Mouse (Mus musculus) small intestine, adult 2 months (tissue): ENCODE results near the gene Casp8ap2. TPM values are rescaled to one million over a fixed set of nuclear protein-coding genes. Genes with fewer than 3 reads are reported as not detected.
A peak's percentile ranks its signal among the peaks of the same experiment; 100 is the strongest.

Experiments
- H3K27ac ChIP-seq: fragments of 200-500 bp; 2 replicates; pipeline ENCODE4 v1.5.1; 2012; ENCODE audit warnings: low read depth, low read length, control low read depth, inconsistent platforms; ENCODE audit not compliant: insufficient read depth
- H3K27me3 ChIP-seq: fragments of 200-500 bp; 2 replicates; pipeline ENCODE4 v1.6.1; 2012; ENCODE audit warnings: mild to moderate bottlenecking, moderate library complexity, low read length, inconsistent platforms; ENCODE audit not compliant: control insufficient read depth, insufficient read depth
- H3K36me3 ChIP-seq: fragments of 200-500 bp; 2 replicates; pipeline ENCODE4 v1.6.1; 2012; ENCODE audit warnings: mild to moderate bottlenecking, low read length, control low read depth, inconsistent platforms; ENCODE audit not compliant: control insufficient read depth, insufficient read depth
- H3K4me1 ChIP-seq: fragments of 200-500 bp; 2 replicates; pipeline ENCODE4 v1.6.1; 2012; ENCODE audit warnings: low read length, inconsistent platforms, mixed read lengths; ENCODE audit not compliant: control insufficient read depth, insufficient read depth, insufficient read length
- H3K4me3 ChIP-seq: fragments of 200-500 bp; 2 replicates; pipeline ENCODE4 v1.5.1; 2012; ENCODE audit warnings: low read depth, mild to moderate bottlenecking, control low read depth, inconsistent platforms, low read length, moderate library complexity
- CTCF ChIP-seq: fragments of 200-500 bp; IDR thresholded peaks from 2 replicates; pipeline ENCODE4 v1.5.1; 2012; ENCODE audit warnings: low read depth, mild to moderate bottlenecking, control low read depth, inconsistent platforms, low read length, moderate library complexity, mixed read lengths; ENCODE audit not compliant: insufficient replicate concordance, insufficient read length; ENCODE audit errors: extremely low read depth
- POLR2A ChIP-seq: fragments of 200-500 bp; IDR thresholded peaks from 2 replicates; pipeline ENCODE4 v1.6.1; 2012; ENCODE audit warnings: low read depth, mild to moderate bottlenecking, control low read depth, inconsistent platforms, low read length, moderate library complexity
- WGBS: fragments of 180-500 bp; shearing (Covaris S2); methylation state at CpG from one replicate; pipeline ENCODE4 v1.1.7; 2018; 5-methylcytosine and 5-hydroxymethylcytosine counted together
- polyA plus RNA-seq: library from polyadenylated mRNA; depleted of rRNA; stranded (reverse); fragments of >200 nt; gene quantifications from 2 replicates; pipeline ENCODE4 v1.2.3, GENCODE M21; 2012

The Casp8ap2 gene
- polyA plus RNA-seq, 1 experiment = 1.6 TPM

GRCm38 (mm10) chr4:32574604-32575003 is 40.6 kb upstream of the Casp8ap2 start:
- Histone ChIP-seq H3K4me3 (no peak overlapping the region), H3K27me3 (no peaks in the 10 kb centered on the region), H3K27ac (no peak overlapping the region), H3K36me3 (no peaks in the 10 kb centered on the region), H3K4me1 (no peaks in the 10 kb centered on the region)
- TF ChIP-seq CTCF = no peak
- no peak for TF ChIP-seq POLR2A
- WGBS = 89% methylated on average over 1 of the region's 1 CpGs

DNA sequence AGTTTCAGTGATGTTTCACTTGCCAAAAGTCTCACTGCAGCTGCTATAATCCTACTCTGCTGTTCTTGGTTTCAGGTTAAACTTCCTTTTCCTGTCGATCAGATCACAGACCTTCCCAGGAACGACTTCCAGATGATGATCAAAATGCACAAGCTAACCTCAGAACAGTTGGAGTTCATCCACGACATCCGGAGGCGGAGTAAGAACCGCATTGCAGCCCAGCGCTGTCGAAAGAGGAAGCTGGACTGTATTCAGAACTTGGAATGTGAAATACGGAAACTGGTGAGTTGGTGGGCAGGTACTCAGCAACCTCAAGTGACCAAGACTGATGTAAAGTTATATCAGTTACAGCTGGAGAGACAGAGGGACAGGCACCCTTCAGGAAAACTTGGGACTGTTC is 40.1 kb upstream of the Casp8ap2 start:
- no peaks in the 10 kb centered on the region; the same call in 1 of the 2 replicates for H3K36me3 ChIP-seq
- H3K4me3 ChIP-seq = no peak overlapping the region
- H3K4me1 ChIP-seq = no peaks in the 10 kb centered on the region
- TF ChIP-seq CTCF (no peak), POLR2A (no peak)
- H3K27ac ChIP-seq = no peak overlapping the region
- no peaks in the 10 kb centered on the region for H3K27me3 ChIP-seq
- 65% methylated on average over 9 of the region's 9 CpGs for WGBS

DNA sequence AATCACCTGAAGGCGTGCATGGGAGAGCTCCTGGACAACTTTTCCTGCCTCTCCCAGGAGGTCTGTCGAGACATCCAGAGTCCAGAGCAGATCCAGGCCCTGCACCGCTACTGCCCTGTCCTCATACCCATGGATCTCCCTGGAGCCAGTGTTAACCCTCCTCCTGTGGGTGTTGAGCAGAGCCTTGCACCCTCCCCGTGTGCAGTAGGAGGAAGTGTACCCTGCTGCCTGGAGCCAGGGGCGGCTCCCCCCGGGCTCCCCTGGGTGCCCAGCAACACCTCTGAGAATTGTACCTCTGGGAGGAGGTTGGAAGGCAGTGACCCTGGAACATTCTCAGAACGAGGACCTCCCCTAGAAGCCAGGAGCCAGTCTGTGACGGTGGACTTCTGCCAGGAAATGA is 35.4 kb upstream of the Casp8ap2 start:
- Histone ChIP-seq H3K27me3 (no peaks in the 10 kb centered on the region), H3K36me3 (no peaks in the 10 kb centered on the region; the same call in 1 of the 2 replicates), H3K4me3 (no peak overlapping the region), H3K4me1 (no peaks in the 10 kb centered on the region), H3K27ac (no peak overlapping the region)
- WGBS = 63% methylated on average over 8 of the region's 8 CpGs
- TF ChIP-seq CTCF (no peak), POLR2A (no peak)

- Histone ChIP-seq H3K27ac (no peak overlapping the region), H3K4me1 (no peaks in the 10 kb centered on the region), H3K27me3 (no peaks in the 10 kb centered on the region), H3K4me3 (no peak overlapping the region), H3K36me3 (no peaks in the 10 kb centered on the region; the same call in 1 of the 2 replicates)
- TF ChIP-seq CTCF (no peak), POLR2A (no peak)
- 72% methylated on average over 6 of the region's 6 CpGs for WGBS
These were observed 31.1 kb upstream of the Casp8ap2 start for GRCm38 (mm10) chr4:32584181-32584580.

DNA sequence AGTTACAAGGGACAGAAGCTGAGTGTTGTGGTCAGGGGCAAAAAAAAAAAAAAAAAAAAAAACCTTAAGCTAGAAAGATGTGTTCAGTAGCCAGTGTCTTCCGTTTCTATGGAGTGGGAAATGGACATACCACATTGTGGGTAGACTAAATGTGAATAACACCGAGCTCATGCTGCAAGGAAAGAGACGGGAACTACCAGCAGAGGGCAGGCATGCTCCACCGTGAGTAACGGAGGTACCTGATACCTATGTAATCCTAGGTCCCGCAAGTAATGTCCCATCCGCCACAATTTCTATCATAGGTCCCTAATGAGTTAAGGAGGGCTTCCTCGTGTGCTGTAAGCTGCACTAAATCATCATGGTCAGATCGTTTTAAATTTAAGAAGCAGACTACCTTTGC is 28.7 kb upstream of the Casp8ap2 start:
- TF ChIP-seq POLR2A = no peak
- peak; percentile 75; the same call in 1 of the 2 replicates for TF ChIP-seq CTCF
- Histone ChIP-seq H3K36me3 (no peaks in the 10 kb centered on the region), H3K27ac (no peak overlapping the region), H3K4me1 (no peaks in the 10 kb centered on the region), H3K27me3 (no peaks in the 10 kb centered on the region), H3K4me3 (no peak overlapping the region)
- WGBS = 13% methylated on average over 9 of the region's 9 CpGs

DNA sequence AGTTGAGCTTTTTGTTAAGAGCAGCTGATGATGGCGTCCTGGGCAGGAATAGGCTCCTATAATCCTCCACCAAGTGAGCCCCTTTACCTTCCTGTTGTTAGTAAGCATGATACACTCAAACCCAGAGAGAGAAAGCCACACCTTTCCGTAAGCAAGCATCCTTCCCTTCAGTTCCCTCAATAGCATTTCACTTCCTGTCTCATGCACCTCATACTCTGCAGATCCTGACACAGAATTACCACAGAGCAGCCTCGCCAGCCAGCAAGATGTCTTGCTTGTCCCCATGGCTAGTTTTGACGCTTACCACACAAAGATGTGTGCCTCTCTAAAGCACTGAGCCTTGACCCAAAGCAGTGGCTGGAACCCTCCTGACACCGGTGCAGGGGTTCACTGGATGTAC is 27.7 kb upstream of the Casp8ap2 start:
- TF ChIP-seq POLR2A (no peak), CTCF (no peak)
- no peak overlapping the region for H3K4me3 ChIP-seq
- H3K27me3 ChIP-seq = no peaks in the 10 kb centered on the region
- no peaks in the 10 kb centered on the region for H3K4me1 ChIP-seq
- H3K36me3 ChIP-seq = no peaks in the 10 kb centered on the region
- WGBS = 83% methylated on average over 5 of the region's 5 CpGs
- H3K27ac ChIP-seq = no peak overlapping the region

DNA sequence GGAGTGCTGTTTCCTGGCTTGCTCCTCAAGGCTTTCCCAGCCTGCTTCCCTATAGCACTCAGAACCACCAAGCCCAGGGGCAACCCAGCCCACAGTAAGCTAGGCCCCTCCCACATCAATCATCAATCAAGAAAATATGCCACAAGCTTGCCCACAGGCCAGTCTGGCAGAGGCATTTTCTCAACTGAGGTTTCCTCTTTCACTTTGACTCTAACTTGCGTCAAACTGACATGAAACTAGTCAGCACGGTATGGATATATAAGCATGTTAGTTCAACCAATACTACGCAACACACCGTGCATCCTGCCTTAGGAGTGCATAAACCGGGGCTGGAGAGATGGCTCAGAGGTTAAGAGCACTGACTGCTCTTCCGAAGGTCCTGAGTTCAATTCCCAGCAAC is 27.0 kb upstream of the Casp8ap2 start:
- Histone ChIP-seq H3K4me3 (no peak overlapping the region), H3K27ac (no peak overlapping the region), H3K27me3 (no peaks in the 10 kb centered on the region), H3K36me3 (no peaks in the 10 kb centered on the region), H3K4me1 (no peaks in the 10 kb centered on the region)
- no peak for TF ChIP-seq POLR2A
- TF ChIP-seq CTCF = no peak
- WGBS = 72% methylated on average over 6 of the region's 6 CpGs

GRCm38 (mm10) chr4:32601135-32601534 is 14.1 kb upstream of the Casp8ap2 start:
- Histone ChIP-seq H3K27ac (no peak overlapping the region), H3K36me3 (no peaks in the 10 kb centered on the region), H3K27me3 (no peaks in the 10 kb centered on the region), H3K4me1 (no peaks in the 10 kb centered on the region), H3K4me3 (no peak overlapping the region)
- WGBS = 26% methylated on average over 12 of the region's 12 CpGs
- TF ChIP-seq CTCF = no peak
